Mouse (Mus musculus): Measurements from ENCODE around the gene Mettl8. TPM values are rescaled to one million over a fixed set of nuclear protein-coding genes. Genes with fewer than 3 reads are reported as not detected.

Gene Mettl8
- polyA plus RNA-seq, 1 experiment from 2014 or later = 15.7 TPM

DNA sequence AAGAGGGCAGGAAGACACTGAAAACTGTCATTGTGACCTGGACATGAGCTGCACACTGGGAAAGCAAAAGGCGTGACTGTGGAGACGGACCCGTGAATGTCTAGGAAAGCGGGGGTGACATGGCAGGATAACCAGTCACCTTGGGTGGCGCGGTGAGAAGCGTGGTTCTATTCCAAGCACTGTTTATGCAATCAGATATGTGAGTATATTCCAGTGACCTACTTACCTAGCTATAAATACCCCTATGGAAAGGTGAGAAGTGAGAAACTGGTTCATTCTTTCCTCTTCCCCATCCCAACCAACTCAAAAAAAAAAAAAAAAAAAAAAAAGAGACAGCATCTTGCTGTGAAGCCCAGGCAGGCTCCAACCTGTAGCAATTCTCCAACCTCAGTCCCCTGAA, 58.9 kb downstream of the Mettl8 start:
- H3K27ac ChIP-seq = no peak overlapping the region
- H3K9me3 ChIP-seq = no peaks in the 10 kb centered on the region
- H3K4me3 ChIP-seq = no peak overlapping the region
- DNase-seq (ENCODE audit: low spot score) = no peak
- peaks cover 12% of the 10 kb centered on the region for H3K4me1 ChIP-seq
- H3K27me3 ChIP-seq (ENCODE audit: insufficient read depth, poor library complexity, severe bottlenecking) = no peaks in the 10 kb centered on the region
- no peaks in the 10 kb centered on the region for H3K36me3 ChIP-seq
- WGBS = 81% methylated on average over 7 of the region's 7 CpGs

DNA sequence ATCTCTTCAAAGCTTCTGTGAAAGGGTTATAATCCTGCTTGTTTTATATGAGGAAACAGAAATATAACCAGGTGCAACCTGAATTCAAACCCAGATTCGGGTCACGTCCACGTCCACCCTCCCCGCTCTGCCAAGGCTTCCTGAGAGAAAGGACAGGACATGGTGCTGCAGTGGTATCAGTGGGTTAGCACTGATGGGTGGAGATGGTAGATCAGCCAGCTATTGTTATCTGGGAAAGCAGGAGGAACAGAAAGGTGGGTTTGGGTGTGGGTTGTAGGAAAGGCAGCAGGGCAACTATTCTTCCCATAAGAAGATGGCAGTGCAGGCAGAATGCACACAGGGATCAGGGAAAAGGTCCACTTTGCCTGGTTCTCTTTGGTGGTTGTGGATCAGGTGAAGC, 59.5 kb downstream of the Mettl8 start:
- Histone ChIP-seq H3K36me3 (no peaks in the 10 kb centered on the region), H3K4me1 (peaks cover 16% of the 10 kb centered on the region), H3K27ac (no peak overlapping the region), H3K4me3 (no peak overlapping the region), H3K9me3 (no peaks in the 10 kb centered on the region), H3K27me3 (ENCODE audit: insufficient read depth, poor library complexity, severe bottlenecking) (no peaks in the 10 kb centered on the region)
- 90% methylated on average over 4 of the region's 4 CpGs for WGBS
- DNase-seq (ENCODE audit: low spot score) = no peak

DNA sequence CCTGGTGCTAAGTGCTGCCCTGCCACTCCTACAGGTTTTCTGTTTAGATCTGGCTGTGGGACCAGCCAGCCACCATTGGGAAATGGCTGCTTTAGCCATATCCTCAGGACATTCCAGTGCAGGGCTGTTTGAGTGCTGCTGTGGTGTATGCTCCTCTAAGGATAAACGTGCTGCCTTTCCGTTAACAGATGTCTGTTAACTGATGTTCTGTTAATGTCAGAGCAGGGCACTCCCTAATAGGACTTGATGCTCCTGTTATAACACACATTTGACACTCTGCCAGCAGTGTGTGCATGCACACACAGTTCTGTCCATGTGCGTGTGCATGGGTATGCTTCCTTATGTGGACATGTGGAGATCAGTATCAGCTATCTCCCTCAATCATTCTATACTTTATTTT, 61.6 kb downstream of the Mettl8 start:
- DNase-seq (ENCODE audit: low spot score) = no peak
- Histone ChIP-seq H3K4me1 (peaks cover 34% of the 10 kb centered on the region), H3K27ac (peak overlapping the region; percentile 69; the same call in 1 of the 2 replicates), H3K36me3 (no peaks in the 10 kb centered on the region), H3K9me3 (no peaks in the 10 kb centered on the region), H3K27me3 (ENCODE audit: insufficient read depth, poor library complexity, severe bottlenecking) (no peaks in the 10 kb centered on the region), H3K4me3 (no peak overlapping the region)
- 70% methylated on average over 3 of the region's 3 CpGs for WGBS

DNA sequence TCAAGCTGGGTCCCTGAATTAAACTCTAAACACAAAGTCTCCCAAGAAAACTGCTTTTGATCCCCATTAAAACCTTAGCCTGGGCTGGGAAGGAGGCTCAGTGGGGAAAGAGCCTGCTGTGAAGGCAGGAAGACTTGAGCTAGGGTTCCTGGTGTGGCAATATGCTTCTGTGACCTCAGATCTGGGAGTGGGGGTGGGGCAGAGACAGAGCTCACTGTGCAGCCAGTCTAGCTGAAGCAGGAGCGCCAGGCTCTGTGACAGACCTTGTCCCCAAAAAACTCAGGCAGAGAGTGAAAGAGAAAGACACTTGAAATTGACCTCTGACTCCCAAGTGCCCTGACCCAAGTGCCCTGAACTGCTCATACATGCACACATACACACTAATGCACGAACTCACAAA, 62.7 kb downstream of the Mettl8 start:
- 76% methylated on average over 2 of the region's 2 CpGs for WGBS
- peak overlapping the region; percentile 30; the same call in 1 of the 2 replicates for H3K27ac ChIP-seq
- peaks cover 38% of the 10 kb centered on the region for H3K4me1 ChIP-seq
- no peaks in the 10 kb centered on the region for H3K9me3 ChIP-seq
- H3K36me3 ChIP-seq = no peaks in the 10 kb centered on the region
- no peak overlapping the region for H3K4me3 ChIP-seq
- no peaks in the 10 kb centered on the region for H3K27me3 ChIP-seq (ENCODE audit: insufficient read depth, poor library complexity, severe bottlenecking)
- no peak for DNase-seq (ENCODE audit: low spot score)

DNA sequence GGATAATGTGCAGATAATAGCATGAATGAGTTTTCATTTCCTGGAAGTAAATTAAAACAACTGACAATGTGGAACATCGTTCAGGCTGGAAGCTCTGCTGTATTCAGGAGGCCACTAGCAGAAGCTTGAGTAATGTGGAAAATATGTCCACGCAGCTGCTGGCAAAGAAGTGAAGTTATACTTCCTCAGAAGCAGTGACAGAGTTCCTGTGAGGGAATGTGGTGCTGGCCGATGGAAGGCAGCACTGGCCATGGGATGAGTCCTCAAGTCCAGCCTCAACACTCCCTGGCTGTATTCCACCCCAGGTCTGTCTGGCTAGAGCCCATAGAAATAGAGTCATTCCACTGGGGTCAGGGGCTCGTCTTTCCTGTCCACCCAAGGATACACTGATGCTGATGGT, 65.2 kb downstream of the Mettl8 start:
- H3K36me3 ChIP-seq = no peaks in the 10 kb centered on the region
- no peak for DNase-seq (ENCODE audit: low spot score)
- H3K4me3 ChIP-seq = no peak overlapping the region
- H3K27ac ChIP-seq = peak overlapping the region; percentile 85
- 33% methylated on average over 4 of the region's 4 CpGs for WGBS
- no peaks in the 10 kb centered on the region for H3K27me3 ChIP-seq (ENCODE audit: insufficient read depth, poor library complexity, severe bottlenecking)
- peaks cover 41% of the 10 kb centered on the region for H3K4me1 ChIP-seq
- H3K9me3 ChIP-seq = no peaks in the 10 kb centered on the region

DNA sequence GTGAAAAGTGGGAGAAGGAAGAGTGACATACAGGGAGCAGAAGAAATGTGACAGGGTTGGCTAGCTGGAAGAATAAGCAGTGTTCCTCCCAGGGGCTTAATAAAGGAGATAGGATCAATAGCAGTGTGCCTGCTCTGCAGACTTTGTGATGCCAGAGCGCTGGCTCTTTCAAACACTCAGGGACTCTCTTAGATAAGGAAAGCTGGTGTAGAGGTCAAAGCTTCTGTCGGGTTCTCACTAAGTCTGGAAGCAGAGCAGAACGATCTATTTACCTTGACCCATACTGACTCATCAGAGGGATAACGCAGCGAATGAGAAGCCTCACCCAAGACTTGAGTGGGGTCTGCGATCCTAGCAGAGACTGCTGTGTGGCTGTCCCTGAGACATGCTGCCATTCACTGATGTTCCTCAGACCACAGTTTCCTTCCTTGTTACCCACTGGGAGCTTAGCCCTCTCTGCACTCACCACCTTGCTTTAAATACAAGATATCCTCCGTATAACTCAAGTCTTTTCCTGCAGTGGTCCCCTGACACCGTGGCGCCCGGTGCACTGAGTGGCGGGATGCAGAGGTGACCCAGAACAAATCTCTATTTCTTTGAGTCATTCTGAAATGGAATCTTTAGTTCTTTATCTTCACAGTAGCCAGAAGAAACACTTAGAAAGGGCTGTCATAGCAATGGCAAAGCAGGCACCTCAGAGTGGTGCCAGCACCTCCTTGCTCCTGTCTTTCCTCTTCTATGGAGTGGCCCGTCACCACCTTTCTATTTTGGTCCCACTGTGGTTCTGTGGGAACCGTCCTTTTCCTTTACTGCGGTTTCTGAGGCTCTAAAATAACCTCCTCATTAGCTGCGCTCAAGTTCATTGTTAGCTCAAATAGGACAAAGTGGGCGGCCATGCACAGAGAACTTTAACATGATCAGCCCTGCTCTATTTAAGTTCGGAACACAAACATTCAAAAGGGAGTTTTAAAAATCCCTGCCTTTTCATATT, 65.9 kb downstream of the Mettl8 start:
- 31% methylated on average over 17 of the region's 17 CpGs for whole genome bisulfite sequencing
- Histone ChIP-seq H3K4me1 (peaks cover 41% of the 10 kb centered on the region), H3K9me3 (no peaks in the 10 kb centered on the region), H3K27ac (peak overlapping the region; percentile 85), H3K36me3 (no peaks in the 10 kb centered on the region), H3K4me3 (peak overlapping the region; percentile 43), H3K27me3 (ENCODE audit: insufficient read depth, poor library complexity, severe bottlenecking) (no peaks in the 10 kb centered on the region)
- peak; percentile 85 for DNase-seq (ENCODE audit: low spot score)

DNA sequence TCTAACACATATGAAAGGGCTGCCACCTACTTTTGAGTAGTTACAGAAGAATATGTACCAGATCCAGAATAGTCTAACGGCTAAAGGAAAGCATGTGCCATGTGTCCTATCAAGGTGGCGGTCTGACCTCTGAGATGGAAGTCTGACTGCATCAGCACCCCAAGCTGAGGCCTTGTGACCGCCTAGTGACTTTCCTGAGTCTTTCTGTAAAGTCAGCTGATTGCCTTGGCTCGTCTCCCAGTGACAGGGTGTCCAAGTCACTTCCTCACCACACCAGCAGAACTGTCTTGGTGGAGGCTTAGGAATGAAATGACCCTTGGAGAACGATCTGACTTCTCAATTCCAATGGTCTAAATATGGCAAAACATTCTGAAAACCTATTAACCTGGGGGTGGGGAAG, 77.1 kb downstream of the Mettl8 start:
- 74% methylated on average over 5 of the region's 5 CpGs for WGBS
- no peak for DNase-seq (ENCODE audit: low spot score)
- H3K4me3 ChIP-seq = no peak overlapping the region
- no peaks in the 10 kb centered on the region for H3K4me1 ChIP-seq
- H3K9me3 ChIP-seq = peaks cover 2% of the 10 kb centered on the region; the same call in 1 of the 2 replicates
- H3K36me3 ChIP-seq = no peaks in the 10 kb centered on the region
- H3K27ac ChIP-seq = no peak overlapping the region
- no peaks in the 10 kb centered on the region for H3K27me3 ChIP-seq (ENCODE audit: insufficient read depth, poor library complexity, severe bottlenecking)

DNA sequence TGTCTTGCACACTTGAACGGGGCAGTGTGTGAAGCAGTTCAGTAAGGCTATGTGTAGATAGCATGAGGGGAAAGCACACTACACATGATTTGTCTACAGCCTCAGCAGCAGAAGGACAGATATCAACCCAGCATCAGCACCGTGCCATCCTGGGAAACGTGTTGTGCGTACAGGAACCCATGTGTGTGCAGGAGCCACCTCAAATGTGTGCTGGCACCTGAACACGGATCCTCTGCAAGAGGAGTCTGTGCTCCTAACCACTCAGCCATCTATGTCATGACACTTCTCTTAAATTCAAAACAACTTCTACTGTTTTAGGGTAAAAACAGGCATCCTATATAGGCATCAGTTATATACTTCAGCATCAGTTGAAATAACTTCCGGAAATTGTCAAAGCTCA, 80.6 kb downstream of the Mettl8 start:
- Histone ChIP-seq H3K27ac (no peak overlapping the region), H3K4me3 (no peak overlapping the region), H3K36me3 (no peaks in the 10 kb centered on the region), H3K27me3 (ENCODE audit: insufficient read depth, poor library complexity, severe bottlenecking) (no peaks in the 10 kb centered on the region), H3K9me3 (no peaks in the 10 kb centered on the region), H3K4me1 (peaks cover 9% of the 10 kb centered on the region; the same call in 1 of the 2 replicates)
- 85% methylated on average over 6 of the region's 6 CpGs for WGBS
- DNase-seq (ENCODE audit: low spot score) = no peak

DNA sequence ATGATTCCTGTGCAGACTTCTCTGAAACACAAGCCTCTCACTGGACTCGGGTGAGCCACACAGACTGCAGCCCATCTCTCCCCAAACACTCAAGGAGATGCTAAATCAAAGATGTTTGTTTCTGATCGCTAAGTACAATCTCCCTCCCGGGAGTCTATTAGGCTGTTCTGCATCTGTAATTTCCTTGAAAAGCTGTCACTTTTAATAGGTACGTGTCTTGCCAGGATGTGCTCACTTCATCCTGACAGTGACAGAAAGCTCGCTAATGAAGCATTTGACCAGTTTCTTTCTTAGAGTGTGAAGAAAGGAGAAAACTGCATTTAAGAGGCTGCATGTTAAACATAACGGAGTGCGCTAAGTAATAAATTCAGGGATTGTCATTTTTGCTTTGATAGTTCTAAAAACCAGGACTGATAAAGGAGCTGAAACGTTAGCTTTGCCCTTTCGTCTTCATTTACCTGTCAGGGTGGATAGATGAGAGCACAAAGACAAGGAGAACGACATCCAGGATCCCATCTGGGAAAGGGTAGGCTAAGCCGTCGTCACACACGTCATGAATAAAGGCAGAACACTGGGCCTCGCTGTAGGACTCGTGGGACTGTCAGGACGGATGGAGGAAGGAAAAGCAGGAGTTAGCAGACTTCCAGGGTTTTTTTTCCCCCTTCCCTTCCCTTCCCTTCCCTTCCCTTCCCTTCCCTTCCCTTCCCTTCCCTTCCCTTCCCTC, 82.4 kb downstream of the Mettl8 start:
- Histone ChIP-seq H3K36me3 (no peaks in the 10 kb centered on the region), H3K27me3 (ENCODE audit: insufficient read depth, poor library complexity, severe bottlenecking) (no peaks in the 10 kb centered on the region), H3K9me3 (no peaks in the 10 kb centered on the region), H3K4me3 (no peak overlapping the region), H3K27ac (no peak overlapping the region), H3K4me1 (peaks cover 13% of the 10 kb centered on the region; the same call in 1 of the 2 replicates)
- no peak for DNase-seq (ENCODE audit: low spot score)
- WGBS = 67% methylated on average over 16 of the region's 16 CpGs

DNA sequence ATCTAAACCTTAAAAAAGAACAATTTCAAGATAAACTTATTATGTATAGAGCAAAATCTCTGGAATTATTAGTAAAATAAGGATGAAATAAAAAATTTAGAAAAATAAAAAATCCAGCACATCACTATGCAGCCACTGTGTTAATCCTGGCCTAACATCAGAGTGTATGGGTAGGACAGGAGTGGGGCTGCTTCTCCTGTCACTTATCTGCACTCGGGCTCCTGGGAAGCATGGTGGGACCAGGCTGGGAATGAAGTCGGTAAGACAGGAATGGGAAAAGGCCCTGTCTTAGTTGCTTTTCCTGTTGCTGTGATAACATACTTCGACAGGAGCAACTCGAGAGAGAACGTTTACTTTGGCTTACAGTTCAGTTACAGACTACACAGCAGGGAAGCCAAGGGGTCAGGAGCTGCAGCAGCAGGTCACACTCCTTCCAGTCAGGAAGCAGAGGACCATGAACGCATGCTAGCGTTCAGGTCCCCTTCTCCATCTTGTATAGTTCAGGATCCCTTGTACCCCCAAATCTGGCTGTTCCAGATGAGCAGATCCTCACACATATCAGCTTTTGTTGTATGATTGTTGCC, 85.1 kb downstream of the Mettl8 start:
- Histone ChIP-seq H3K4me1 (peaks cover 13% of the 10 kb centered on the region; the same call in 1 of the 2 replicates), H3K27me3 (ENCODE audit: insufficient read depth, poor library complexity, severe bottlenecking) (no peaks in the 10 kb centered on the region), H3K9me3 (no peaks in the 10 kb centered on the region), H3K36me3 (no peaks in the 10 kb centered on the region), H3K27ac (no peak overlapping the region), H3K4me3 (no peak overlapping the region)
- peak; percentile 70 for DNase-seq (ENCODE audit: low spot score)
- WGBS = 31% methylated on average over 7 of the region's 7 CpGs

DNA sequence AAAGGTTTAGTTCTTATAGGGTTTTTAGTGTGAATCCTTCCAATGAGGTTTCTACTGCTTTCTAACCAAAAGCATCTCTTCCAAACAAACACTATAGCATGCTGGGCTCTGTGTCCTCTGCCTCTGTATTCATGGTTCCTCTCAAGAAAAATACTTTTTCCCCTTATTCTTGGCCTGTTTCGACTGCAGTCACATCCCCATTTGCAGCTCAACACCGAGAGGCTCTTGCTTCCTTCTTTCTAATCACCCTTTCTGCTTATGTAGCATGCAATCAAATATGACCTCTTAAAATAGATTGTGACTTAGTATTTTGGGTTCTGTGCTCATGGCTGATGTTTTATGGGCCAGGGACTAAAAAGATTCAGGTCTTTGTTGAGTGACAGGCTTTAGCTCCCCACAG, 87.1 kb downstream of the Mettl8 start:
- Histone ChIP-seq H3K4me3 (no peak overlapping the region), H3K9me3 (no peaks in the 10 kb centered on the region), H3K4me1 (peaks cover 13% of the 10 kb centered on the region; the same call in 1 of the 2 replicates), H3K27ac (no peak overlapping the region), H3K36me3 (no peaks in the 10 kb centered on the region), H3K27me3 (ENCODE audit: insufficient read depth, poor library complexity, severe bottlenecking) (no peaks in the 10 kb centered on the region)
- peak; percentile 47 for DNase-seq (ENCODE audit: low spot score)
- 85% methylated on average over 2 of the region's 2 CpGs for whole genome bisulfite sequencing

DNA sequence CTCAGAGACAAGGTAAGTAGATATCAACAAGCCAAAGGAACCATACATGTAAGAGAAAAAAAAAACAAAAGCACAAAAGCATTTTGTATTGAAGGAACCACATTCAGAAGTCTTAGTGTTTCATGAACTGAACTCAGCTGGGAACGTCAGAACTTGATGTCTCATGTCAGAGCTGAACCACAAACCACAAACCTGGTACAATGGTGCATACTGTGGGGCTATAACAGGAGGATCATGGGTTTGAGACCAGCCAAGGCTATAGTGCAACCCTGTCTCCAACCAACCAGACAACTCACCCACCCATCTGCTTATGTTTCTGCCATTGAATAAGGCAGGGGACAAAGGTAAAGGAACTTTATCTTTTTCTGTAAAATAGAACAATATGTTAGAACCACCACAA, 88.2 kb downstream of the Mettl8 start:
- no peak overlapping the region for H3K27ac ChIP-seq
- H3K27me3 ChIP-seq (ENCODE audit: insufficient read depth, poor library complexity, severe bottlenecking) = no peaks in the 10 kb centered on the region
- H3K4me1 ChIP-seq = peaks cover 13% of the 10 kb centered on the region; the same call in 1 of the 2 replicates
- no peak for DNase-seq (ENCODE audit: low spot score)
- WGBS = 84% methylated on average over 1 of the region's 1 CpGs
- no peak overlapping the region for H3K4me3 ChIP-seq
- no peaks in the 10 kb centered on the region for H3K9me3 ChIP-seq
- no peaks in the 10 kb centered on the region for H3K36me3 ChIP-seq

DNA sequence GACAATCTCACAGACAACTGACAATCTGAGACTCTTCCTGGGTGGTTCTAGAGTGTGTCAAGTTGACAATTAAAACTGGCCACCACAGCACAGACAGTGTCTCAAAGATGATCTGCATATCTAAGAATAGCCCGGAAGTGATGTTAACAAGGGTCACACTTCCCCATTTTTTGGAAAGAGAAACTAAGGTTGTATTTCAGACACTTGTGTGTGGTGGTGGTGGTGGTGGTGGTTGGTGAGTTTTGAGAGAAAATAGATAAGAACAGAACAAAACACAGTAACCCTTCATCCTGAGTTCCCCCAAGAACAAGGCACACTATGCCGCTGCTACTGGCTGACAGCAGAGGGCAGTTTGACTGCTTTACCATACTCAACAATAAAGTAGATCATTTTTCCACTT, 90.6 kb downstream of the Mettl8 start:
- H3K27ac ChIP-seq = no peak overlapping the region
- H3K4me3 ChIP-seq = no peak overlapping the region
- DNase-seq (ENCODE audit: low spot score) = no peak
- H3K27me3 ChIP-seq (ENCODE audit: insufficient read depth, poor library complexity, severe bottlenecking) = no peaks in the 10 kb centered on the region
- H3K36me3 ChIP-seq = no peaks in the 10 kb centered on the region
- H3K4me1 ChIP-seq = 0 out of 2 replicates have a peak, but pooled peaks cover 7% of the 10 kb centered on the region
- WGBS = 85% methylated on average over 2 of the region's 2 CpGs
- H3K9me3 ChIP-seq = no peaks in the 10 kb centered on the region
